Mouse (Mus musculus): Measurements from ENCODE around the gene Exosc8.
A peak's percentile ranks its signal among the peaks of the same experiment; 100 is the strongest.
"Not testable (repeated sequence)": the region's sequence is repeated elsewhere in the genome, so short reads cannot be mapped to it uniquely, and the experiment has no call there.

The Exosc8 gene

DNA sequence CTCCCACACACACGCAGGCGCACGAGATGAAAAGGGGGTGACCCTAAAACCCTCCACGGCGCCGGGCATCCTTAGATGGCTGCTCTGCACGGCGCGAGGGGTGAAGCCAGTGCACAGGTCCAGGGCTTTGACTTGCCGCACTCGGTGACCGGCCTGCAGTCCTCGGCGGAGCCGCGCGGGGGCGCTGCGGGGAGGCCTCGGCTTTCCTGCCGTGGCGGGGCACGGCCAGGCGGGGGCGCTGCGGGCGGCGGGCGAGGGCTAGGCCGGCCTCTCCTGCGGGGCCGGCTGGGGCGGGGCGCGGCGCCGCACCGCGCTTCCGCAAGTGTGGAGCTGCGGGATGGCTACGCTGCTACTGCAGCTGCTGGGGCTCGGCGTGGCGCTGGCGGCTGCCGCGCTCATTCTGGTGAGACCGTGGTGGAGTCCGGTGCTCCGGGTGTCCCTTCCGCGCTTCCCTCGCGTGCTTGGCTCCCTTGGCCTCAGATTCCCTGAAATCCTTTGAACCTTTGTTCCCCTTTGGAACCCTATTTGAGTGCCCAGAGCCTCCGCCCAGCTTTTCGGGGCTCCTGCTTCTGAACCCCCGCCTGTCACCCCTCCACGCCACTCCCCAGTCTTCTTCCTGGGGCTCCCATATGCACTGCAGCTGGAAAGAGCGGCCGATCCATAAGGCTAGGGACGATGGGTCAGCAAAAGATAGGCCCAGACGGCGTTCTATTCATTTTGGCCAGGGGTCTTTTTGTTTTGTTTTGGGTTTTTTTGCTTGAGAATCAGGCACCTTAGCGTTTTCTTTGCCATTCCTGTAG, at the start of gene Exosc8, which contains the start of gene Alg5:
Exosc8 (minus strand) TSS at position 147 of the 800 bp plus-strand sequence.
Alg5 (plus strand) TSS at position 293 of the 800 bp plus-strand sequence.
- peak; percentile 98 to 99 for DNase-seq (ENCODE audit: low read depth in 2 of 2, low spot score in 2 of 2)

DNA sequence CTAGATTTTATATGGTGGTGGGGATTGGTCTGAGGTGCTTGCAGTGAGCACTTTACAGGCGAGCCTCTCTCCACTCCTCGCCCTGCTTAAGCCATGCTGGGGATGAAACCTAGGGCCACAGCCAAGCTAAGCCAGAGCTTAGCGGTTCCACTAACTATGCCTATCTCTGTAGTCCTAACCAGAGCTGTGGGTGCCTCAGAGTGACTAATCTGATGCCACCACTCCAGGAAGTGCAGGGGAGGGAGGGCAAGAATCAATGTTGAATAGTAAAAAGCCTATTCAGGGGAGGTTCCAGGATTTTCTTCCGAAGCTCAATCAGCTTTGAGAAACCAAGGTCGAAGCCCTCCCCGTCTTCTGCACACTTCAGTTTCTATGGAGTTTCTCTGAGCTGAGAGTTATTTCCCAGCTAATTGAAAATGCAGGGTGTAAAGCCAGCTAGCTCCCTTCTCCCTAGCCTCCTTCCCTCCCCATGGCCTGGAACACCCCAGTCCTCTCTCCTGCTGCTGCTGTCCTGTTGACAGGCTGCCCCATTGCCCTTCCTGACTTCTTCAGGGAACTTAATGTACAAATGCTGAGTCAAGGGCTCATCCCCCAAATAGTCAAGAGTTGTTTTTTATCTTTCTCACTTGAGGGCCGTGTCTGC, 40.9 kb upstream of the Exosc8 start:
- DNase-seq (ENCODE audit: low read depth in 2 of 2, low spot score in 2 of 2): no peak

GRCm38 (mm10) chr3:54773613-54774012, 38.4 kb upstream of the Exosc8 start:
- no peak for DNase-seq (ENCODE audit: low read depth in 2 of 2, low spot score in 2 of 2)

- DNase-seq (ENCODE audit: low read depth in 2 of 2, low spot score in 2 of 2): no peak
Measured at GRCm38 (mm10) chr3:54769349-54770275, 34.4 kb upstream of the Exosc8 start.

GRCm38 (mm10) chr3:54768592-54768991, 33.4 kb upstream of the Exosc8 start:
- DNase-seq (ENCODE audit: low read depth in 2 of 2, low spot score in 2 of 2): no peak

- DNase-seq (ENCODE audit: low read depth in 2 of 2, low spot score in 2 of 2): no peak
Measured at GRCm38 (mm10) chr3:54766811-54767210, 31.6 kb upstream of the Exosc8 start.

- DNase-seq (ENCODE audit: low read depth in 2 of 2, low spot score in 2 of 2): no peak
Measured at GRCm38 (mm10) chr3:54766034-54766433, 30.8 kb upstream of the Exosc8 start.

- not testable (repeated sequence) for DNase-seq (ENCODE audit: low read depth in 2 of 2, low spot score in 2 of 2)
Measured at GRCm38 (mm10) chr3:54765521-54765920, 30.3 kb upstream of the Exosc8 start.

GRCm38 (mm10) chr3:54764418-54764817, 29.2 kb upstream of the Exosc8 start:
- no peak for DNase-seq (ENCODE audit: low read depth in 2 of 2, low spot score in 2 of 2)

DNA sequence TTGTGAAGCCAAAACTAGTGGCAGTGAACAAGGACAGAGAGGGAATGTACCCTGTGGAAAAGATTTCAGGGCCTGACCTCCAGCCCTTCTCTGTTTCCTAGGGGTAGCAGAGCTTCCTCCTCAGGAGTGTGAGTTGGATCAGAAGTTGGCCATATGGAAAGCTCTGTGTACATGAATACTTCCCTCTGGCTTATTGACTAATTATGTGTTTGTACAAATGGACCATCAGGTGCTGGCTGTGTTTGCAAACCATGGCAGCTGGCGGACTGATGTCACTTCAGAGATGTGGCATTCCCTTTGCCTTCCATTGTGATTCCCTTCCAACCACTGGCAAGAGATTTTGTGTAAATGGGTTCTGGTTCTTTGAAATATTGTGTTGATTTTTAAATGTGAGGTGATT, 26.1 kb upstream of the Exosc8 start:
- DNase-seq (ENCODE audit: low read depth in 2 of 2, low spot score in 2 of 2): no peak

DNA sequence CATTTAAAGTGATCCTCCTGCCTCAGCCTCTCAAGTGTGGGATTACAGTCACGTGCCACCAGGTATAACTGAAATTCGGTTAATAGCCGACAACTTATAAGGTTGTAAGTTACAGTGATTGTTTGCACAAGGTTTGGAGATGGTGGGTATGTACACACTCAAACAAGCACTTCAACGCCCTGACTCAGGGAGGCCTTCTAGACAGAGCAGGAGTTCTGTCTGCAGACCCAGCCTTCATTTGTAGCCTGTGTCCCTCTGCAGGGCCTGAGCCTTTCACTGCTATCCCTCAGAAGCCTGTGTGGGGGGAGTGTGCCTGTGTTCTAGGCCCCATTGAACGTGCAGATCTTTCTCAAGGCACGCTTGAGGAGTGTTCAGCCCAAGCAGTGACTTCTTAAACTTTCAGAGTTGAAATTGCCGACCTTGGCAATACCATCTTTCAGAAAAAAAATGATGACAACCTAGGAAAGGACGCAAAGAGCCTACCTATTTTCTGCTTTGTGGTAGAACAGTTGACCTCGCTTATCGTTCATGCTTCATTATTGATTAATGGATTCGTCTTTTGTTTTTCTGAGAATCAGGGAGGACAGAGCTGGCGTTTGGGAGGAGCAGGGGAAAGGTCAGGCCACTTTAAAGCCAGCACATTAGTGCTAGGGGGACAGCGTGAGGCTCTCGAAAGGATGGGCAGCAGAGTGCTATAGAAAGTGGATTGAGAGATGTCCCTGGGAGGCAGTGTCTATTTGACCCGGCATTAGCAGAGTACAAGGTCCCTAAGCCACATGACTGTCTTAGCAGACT, 25.3 kb upstream of the Exosc8 start:
- DNase-seq (ENCODE audit: low read depth in 2 of 2, low spot score in 2 of 2): no peak

DNA sequence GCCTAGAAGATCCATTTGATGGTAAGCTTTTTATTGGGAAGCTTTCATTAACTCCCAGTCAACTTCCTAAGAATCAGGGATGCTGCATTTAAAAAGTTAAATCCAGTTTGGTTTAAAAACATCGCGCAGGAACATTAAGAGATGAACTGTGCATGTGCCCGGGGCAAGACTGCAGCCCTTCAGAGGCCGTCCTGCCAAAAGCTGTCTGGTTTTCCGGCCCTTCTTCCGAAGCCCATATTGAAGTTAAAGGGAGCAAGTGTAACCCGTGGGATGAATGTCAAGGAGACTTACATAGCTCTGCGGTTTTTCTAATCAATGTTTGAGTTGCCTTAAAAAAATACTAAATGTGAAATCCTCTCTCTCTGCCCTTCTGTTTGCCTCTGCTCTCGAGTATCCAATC, 24.0 kb upstream of the Exosc8 start:
- DNase-seq (ENCODE audit: low read depth in 2 of 2, low spot score in 2 of 2): no peak

DNA sequence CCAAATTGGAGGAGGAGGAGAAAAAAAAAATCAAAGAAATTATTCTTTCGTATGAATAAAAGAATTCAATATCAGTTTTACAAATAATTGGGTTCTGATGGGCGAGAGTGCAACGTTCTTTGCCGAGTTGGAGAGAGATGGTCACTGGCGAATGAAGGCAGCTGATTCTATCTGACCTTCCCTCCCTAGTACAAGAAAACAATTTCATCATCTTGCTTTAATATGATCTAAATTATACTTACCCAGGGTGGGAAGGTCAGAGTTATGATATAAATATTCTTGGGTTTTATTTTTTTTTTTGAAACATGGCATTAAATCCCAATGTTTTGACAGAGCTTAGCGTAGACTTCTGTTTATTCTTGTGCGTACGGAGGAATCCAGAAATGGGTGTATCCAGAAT, 22.3 kb upstream of the Exosc8 start:
- DNase-seq (ENCODE audit: low read depth in 2 of 2, low spot score in 2 of 2): no peak

DNA sequence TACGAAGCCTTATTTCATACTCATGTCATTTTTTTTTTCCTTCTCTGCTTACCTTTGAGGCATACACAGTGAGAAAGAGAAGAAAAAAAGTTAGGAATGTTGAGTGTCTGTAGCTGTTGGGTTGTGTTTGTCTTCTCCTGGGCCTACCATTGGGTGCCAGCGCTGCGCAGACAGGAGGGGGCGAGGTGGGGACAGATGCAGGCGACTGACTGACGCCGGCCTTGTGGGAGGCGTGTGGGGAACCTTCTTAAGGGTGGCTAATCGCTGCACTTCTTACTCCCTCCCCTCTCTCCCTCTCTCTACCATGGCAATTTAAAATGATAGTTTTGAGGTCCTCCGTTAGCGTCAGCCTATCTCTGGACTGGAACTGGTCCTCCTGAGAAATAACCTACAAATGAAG, 20.9 kb upstream of the Exosc8 start:
- DNase-seq (ENCODE audit: low read depth in 2 of 2, low spot score in 2 of 2): no peak

GRCm38 (mm10) chr3:54755145-54756041, 20.2 kb upstream of the Exosc8 start, which contains the start of gene Smad9:
Gene Smad9 (plus strand): TSS chr3:54755582.
- no peak for DNase-seq (ENCODE audit: low read depth in 2 of 2, low spot score in 2 of 2)

- DNase-seq (ENCODE audit: low read depth in 2 of 2, low spot score in 2 of 2): no peak
Measured at GRCm38 (mm10) chr3:54753411-54753810, 18.2 kb upstream of the Exosc8 start.

DNA sequence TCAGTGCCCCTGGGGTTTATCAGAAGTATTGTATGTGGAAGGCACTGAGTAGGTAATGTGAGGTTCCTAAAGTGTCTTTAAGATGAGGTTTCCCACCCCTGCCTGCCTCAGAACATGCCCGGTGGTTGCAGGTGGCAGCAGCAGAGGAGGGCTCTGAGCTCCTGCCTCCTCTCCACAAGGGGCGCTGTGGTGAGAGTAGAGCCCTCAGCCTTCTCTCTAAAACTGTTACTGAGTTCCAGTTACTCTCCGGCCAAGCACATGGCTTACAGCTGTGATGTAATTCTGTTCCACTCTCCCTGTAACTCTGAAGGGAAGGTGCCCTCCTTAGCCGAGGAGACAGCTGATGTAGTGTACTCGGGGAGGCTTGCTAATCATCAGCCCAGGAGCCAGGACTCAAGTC, 10.6 kb upstream of the Exosc8 start:
- no peak for DNase-seq (ENCODE audit: low read depth in 2 of 2, low spot score in 2 of 2)

GRCm38 (mm10) chr3:54741965-54742364, 6.8 kb upstream of the Exosc8 start:
- DNase-seq (ENCODE audit: low read depth in 2 of 2, low spot score in 2 of 2): no peak

- no peak for DNase-seq (ENCODE audit: low read depth in 2 of 2, low spot score in 2 of 2)
Measured at GRCm38 (mm10) chr3:54737317-54737716, 2.1 kb upstream of the Exosc8 start.

All from CD8-positive naive resting alpha-beta T cell, adult 2 months (primary cell).